Mouse (Mus musculus) retina, postnatal 1 day (tissue): ENCODE measurements at regions not wholly inside any gene's neighbourhood (a gene's known extent, or its start where the extent isn't known, plus 50 kb on each side); places are given as distances from the start of the nearest gene placed in this dataset.
A peak's percentile ranks its signal among the peaks of the same experiment; 100 is the strongest.
"Not testable (repeated sequence)": the region's sequence is repeated elsewhere in the genome, so short reads cannot be mapped to it uniquely, and the experiment has no call there.

Source experiments
- DNase-seq: peaks from one replicate; pipeline ENCODE4 v3.0.0-alpha.2; 2012

DNA sequence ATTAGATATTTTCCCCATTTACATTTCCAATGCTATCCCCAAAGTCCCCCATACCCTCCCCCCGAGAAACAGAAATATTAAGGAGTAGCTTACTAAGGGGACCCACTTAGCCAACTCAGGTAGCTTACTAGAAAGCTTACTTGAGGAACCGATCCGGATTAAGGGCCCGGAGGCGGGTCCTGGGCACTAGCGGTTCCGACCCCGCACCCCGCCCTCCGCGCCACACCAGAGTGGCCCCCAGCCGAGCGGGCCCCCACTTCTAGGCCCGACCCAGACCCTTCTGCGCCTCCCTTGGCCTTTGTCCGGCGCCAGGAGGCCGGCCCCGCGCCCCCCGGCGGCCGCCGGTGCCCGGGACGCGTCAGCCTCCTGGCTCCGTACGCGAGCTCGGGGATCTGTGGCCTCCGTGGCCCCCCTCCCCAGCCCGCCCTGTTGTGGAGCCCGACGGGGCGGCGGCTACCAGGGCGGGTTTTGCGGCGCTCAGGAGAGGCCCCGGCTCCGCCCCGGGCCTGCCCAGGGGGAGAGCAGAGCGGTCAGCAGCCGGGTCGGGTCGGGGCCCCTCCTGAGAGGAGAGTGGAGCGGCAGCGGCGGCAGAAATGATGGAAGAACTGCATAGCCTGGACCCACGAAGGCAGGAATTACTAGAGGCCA lies 106.5 kb downstream of the Zfp600 start:
- peak; percentile 0 for DNase-seq

DNA sequence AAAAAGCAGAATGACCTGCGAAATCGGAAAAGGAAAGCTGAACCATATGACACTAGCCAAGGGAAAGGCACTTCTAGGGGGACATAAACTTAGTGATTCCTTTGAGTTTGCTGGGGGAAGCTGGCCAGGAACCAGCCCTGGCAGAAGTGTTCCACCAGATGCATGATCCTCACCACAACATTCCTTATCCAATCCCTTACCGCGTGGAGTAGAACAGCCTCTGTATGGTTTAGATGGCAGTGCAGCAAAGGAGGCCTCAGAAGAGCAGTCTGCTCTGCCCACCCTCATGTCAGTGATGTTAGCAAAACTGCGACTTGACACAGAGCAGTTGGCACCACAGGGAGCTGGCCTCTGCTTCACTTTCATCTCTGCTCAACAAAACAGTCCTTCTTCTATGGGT lies 107.2 kb downstream of the Zfp600 start:
- DNase-seq: not testable (repeated sequence)

- not testable (repeated sequence) for DNase-seq
Observed at GRCm38 (mm10) chr4:146270119-146270747, 113.6 kb downstream of the Zfp600 start.
